Mouse (Mus musculus) limb, embryonic 12.5 days (tissue): ENCODE data around the gene Pam. TPM values are rescaled to one million over a fixed set of nuclear protein-coding genes. Genes with fewer than 3 reads are reported as not detected.

Experiments used
- ATAC-seq: fragments of 200-750 bp; cut with Nextera tagmentation; 2 replicates; pipeline ENCODE4 v1.8.0; 2017; ENCODE audit warnings: low read depth, moderate TSS enrichment; ENCODE audit not compliant: insufficient number of reproducible peaks, insufficient read depth, low FRiP score, low TSS enrichment
- H3K27ac ChIP-seq: fragments of 300-500 bp; sonication (generic); 2 replicates; pipeline ENCODE4 v1.5.1; 2016; ENCODE audit warnings: mild to moderate bottlenecking, moderate library complexity
- H3K27me3 ChIP-seq: fragments of 300-500 bp; sonication (generic); 2 replicates; pipeline ENCODE4 v1.6.1; 2016; ENCODE audit warnings: mild to moderate bottlenecking, moderate library complexity
- H3K36me3 ChIP-seq: fragments of 300-500 bp; sonication (generic); 2 replicates; pipeline ENCODE4 v1.6.1; 2016; ENCODE audit warnings: mild to moderate bottlenecking, moderate library complexity
- H3K4me1 ChIP-seq: fragments of 300-500 bp; sonication (generic); replicated peaks from 2 replicates; pipeline ENCODE4 v1.6.1; 2016
- H3K4me2 ChIP-seq: fragments of 300-500 bp; sonication (generic); 2 replicates; pipeline ENCODE4 v1.6.1; 2016; ENCODE audit warnings: mild to moderate bottlenecking, moderate library complexity
- H3K4me3 ChIP-seq: fragments of 300-500 bp; sonication (generic); replicated peaks from 2 replicates; pipeline ENCODE4 v1.5.1; 2016; ENCODE audit warnings: mild to moderate bottlenecking
- H3K9ac ChIP-seq: fragments of 300-500 bp; sonication (generic); replicated peaks from 2 replicates; pipeline ENCODE4 v1.6.1; 2016; ENCODE audit warnings: mild to moderate bottlenecking, moderate library complexity
- H3K9me3 ChIP-seq: fragments of 300-500 bp; sonication (generic); 2 replicates; pipeline ENCODE4 v1.6.1; 2016; ENCODE audit warnings: mild to moderate bottlenecking, moderate library complexity
- WGBS: fragments of 180-500 bp; shearing (Covaris S2); methylation state at CpG from one replicate; pipeline ENCODE4 v1.1.7; 2016; 5-methylcytosine and 5-hydroxymethylcytosine counted together
- polyA plus RNA-seq: library from polyadenylated mRNA; unstranded; fragments of >200 nt; fragmentation: Nextera tagmentation; extraction: Ambion mirVana; gene quantifications from 2 replicates; pipeline ENCODE4 v1.2.1, GENCODE M21; 2016

Pam gene
- polyA plus RNA-seq, 1 experiment from 2014 or later = 33.0 TPM

DNA sequence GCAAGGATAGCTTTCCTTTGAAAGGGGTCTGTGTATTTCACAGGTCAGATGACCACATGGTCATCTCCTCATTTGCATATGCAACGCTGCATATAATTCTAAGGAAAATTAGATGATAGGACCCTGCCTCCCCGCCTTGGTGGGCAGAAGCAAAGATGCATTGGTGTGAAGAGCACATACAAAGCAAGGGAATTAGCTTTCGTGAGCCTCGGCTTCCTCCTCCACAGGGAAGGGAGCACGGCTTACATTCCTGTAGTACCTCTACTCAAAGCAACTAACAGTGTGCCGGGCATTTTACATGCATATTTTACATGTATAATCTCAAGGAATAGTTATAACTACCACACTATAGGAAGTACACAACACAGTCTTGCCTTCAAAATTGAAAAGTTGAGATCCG is 16.7 kb downstream of the Pam start:
- Histone ChIP-seq H3K4me1 (peaks cover 4% of the 10 kb centered on the region; the same call in 1 of the 2 replicates), H3K36me3 (no peaks in the 10 kb centered on the region), H3K9ac (no peak overlapping the region), H3K27ac (no peak overlapping the region), H3K4me2 (no peak overlapping the region), H3K4me3 (no peak overlapping the region), H3K27me3 (no peaks in the 10 kb centered on the region), H3K9me3 (no peaks in the 10 kb centered on the region)
- WGBS = 88% methylated on average over 7 of the region's 7 CpGs
- ATAC-seq = no peak

DNA sequence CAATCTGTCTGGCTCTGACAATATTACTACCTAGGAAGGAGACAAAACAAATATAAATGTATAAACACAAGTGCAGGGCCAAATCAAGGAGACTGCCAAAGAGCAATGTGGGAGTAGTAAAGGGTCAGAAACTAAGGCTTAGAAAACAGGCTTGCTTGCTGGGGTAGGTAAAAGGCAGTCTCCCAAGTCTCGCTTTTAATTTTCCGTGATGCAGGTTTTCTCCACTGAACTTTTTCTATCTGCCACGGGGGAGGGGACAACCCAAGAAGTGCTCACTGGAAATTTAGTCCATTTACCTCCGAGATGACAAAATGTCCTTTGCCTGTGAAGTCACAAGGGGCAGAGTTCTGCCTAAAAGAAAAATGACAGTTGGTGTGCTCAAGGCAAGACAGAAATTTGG is 21.6 kb downstream of the Pam start:
- Histone ChIP-seq H3K4me2 (no peak overlapping the region), H3K27me3 (no peaks in the 10 kb centered on the region), H3K36me3 (no peaks in the 10 kb centered on the region), H3K4me3 (no peak overlapping the region), H3K27ac (no peak overlapping the region), H3K9ac (no peak overlapping the region), H3K4me1 (peaks cover 8% of the 10 kb centered on the region; the same call in 1 of the 2 replicates), H3K9me3 (no peaks in the 10 kb centered on the region)
- ATAC-seq = no peak
- WGBS = 67% methylated on average over 4 of the region's 4 CpGs

DNA sequence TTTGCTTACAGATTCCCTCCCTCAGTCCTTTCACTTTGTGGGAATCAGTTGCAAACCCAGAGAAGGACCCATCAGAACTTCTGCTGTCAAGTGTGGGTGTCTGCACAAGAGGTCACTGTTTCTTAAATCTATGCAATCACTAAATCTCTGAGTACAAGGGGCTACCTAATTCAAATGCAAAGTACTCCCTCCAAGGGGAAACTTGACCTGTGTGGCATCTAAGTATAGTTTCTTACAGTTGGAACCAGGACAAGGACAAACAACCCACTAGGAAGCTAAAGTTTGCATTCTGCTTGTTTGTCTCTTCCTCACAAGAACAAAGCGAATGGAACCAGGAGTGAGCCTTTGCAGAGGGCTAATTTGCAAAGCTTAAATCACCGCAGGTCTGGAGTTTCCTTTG is 22.3 kb downstream of the Pam start:
- ATAC-seq = no peak
- WGBS = 41% methylated on average over 2 of the region's 2 CpGs
- no peak overlapping the region for H3K4me3 ChIP-seq

DNA sequence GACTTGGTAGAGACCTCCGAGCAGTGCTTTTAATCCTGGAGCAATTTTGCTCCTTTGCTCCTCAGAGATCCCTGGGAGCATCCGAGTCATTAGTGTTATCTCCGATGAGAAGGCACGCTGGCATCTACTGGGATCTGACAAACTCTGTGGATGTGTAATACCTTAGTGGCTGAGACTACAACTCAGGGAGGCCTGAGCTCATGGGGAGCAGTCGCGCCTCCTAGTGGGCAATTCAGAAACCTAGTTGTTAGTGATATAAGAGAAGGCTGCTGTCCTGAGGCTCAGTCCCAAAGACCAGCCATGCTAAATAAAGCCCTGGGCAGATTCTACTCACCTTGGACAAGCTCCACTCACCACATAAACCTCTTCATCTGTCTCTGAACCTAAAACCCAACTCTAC is 23.4 kb downstream of the Pam start:
- no peak for ATAC-seq
- Histone ChIP-seq H3K4me3 (no peak overlapping the region), H3K36me3 (no peaks in the 10 kb centered on the region), H3K27ac (no peak overlapping the region), H3K27me3 (no peaks in the 10 kb centered on the region), H3K4me2 (no peak overlapping the region), H3K9ac (no peak overlapping the region), H3K9me3 (peaks cover 6% of the 10 kb centered on the region; the same call in 1 of the 2 replicates), H3K4me1 (peaks cover 9% of the 10 kb centered on the region; the same call in 1 of the 2 replicates)
- 61% methylated on average over 6 of the region's 6 CpGs for WGBS

More for the DNA sequence above, 22.3 kb downstream of the Pam start:
- Histone ChIP-seq H3K36me3 (no peaks in the 10 kb centered on the region), H3K9ac (no peak overlapping the region), H3K9me3 (no peaks in the 10 kb centered on the region), H3K4me2 (no peak overlapping the region), H3K4me1 (peaks cover 9% of the 10 kb centered on the region; the same call in 1 of the 2 replicates), H3K27me3 (no peaks in the 10 kb centered on the region), H3K27ac (peak overlapping the region; percentile 56; the same call in 1 of the 2 replicates)

DNA sequence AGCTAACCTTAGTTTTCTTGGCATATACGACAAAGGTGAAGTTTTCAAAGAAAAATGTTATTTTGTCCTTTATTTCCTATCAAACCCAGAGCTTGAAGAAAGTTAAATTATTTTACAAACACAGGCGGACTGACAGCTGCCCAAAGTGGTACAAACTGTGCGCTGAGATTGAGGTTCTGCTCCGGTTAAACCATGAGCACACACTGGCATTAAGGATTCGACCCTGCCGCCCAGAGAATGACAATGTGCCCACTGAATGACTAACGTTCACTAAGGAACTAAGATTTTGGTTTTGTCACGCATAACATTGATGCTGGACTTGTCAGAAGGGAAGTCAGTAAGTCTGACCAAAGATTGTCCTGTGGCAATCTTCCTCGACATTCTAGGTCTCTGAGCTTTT is 24.0 kb downstream of the Pam start:
- Histone ChIP-seq H3K4me1 (peaks cover 9% of the 10 kb centered on the region; the same call in 1 of the 2 replicates), H3K4me3 (no peak overlapping the region), H3K9me3 (peaks cover 6% of the 10 kb centered on the region; the same call in 1 of the 2 replicates), H3K36me3 (no peaks in the 10 kb centered on the region), H3K27me3 (no peaks in the 10 kb centered on the region), H3K9ac (no peak overlapping the region), H3K27ac (no peak overlapping the region), H3K4me2 (no peak overlapping the region)
- no peak for ATAC-seq
- WGBS = 87% methylated on average over 9 of the region's 9 CpGs

DNA sequence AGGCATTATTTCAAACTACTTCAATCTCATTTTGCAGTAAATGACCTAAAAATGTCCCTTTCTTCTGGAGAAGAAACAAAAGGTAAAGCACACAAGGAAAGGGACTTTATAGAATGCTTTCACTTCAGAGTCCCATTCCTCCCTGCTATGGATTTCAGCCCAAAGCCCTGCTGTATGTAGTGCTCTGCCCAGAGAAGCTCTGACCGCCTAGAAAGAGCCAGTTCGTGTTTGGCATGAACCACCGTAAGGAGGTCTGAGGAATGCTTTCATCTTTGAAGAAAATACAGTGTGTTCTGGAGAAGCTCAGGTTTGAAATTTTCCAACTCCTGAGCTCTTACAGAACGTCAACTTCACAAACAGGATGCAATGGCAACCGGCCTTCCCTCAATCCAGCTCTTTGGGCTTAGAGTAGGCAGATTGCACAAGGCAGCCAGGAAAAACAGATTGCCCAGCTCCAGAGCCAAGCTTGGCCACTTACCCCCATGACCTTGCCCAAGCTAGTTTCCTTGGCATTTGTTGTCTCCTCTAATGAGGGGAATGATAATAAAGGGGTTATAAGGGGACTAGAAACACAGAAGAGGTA is 24.6 kb downstream of the Pam start:
- H3K9ac ChIP-seq = no peak overlapping the region
- 55% methylated on average over 5 of the region's 5 CpGs for WGBS
- ATAC-seq = no peak
- peaks cover 8% of the 10 kb centered on the region; the same call in 1 of the 2 replicates for H3K9me3 ChIP-seq
- H3K27me3 ChIP-seq = no peaks in the 10 kb centered on the region
- H3K36me3 ChIP-seq = no peaks in the 10 kb centered on the region
- H3K4me3 ChIP-seq = no peak overlapping the region
- H3K27ac ChIP-seq = no peak overlapping the region
- H3K4me2 ChIP-seq = no peak overlapping the region
- peaks cover 9% of the 10 kb centered on the region; the same call in 1 of the 2 replicates for H3K4me1 ChIP-seq

DNA sequence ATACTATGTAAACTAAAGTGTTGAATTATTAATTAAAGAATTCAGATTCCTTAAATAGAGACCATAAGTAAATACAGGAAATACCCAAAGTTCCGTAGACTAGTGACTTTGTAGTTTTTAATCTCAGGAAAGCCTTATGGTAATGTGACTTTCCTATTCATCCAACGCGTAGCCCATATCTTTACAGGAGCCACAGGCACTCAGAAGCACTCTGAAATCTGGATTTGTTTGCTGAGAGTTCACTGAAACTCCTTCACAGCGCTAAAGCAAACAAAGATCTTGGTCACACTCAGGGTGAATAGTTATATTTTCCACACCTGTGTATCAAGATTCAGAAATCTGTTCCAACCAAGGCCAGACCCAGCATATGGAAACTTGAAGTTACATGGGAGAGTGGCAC is 27.3 kb downstream of the Pam start:
- WGBS = 94% methylated on average over 4 of the region's 4 CpGs
- Histone ChIP-seq H3K4me1 (peaks cover 7% of the 10 kb centered on the region; the same call in 1 of the 2 replicates), H3K9me3 (peaks cover 11% of the 10 kb centered on the region; the same call in 1 of the 2 replicates), H3K27me3 (no peaks in the 10 kb centered on the region), H3K4me2 (no peak overlapping the region), H3K36me3 (no peaks in the 10 kb centered on the region), H3K9ac (no peak overlapping the region), H3K27ac (no peak overlapping the region), H3K4me3 (no peak overlapping the region)
- no peak for ATAC-seq

DNA sequence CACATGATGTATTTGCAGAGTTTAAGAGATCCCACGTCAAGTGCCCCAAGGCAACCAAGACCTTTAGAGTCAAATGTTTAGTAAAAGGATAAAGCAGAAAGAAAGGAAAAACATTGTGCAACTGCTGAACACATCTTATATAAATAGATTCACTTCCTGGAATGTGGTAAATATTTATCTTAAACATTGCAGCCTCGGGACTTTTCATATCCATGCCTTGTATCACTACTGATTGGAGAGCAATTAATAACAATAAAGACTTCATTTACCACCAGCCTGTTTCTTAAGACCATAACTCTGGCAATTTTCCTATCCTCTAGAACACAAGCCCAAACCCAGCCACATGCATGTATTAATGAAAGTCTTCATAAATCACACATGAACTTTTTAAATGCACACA is 33.4 kb downstream of the Pam start:
- Histone ChIP-seq H3K4me1 (no peaks in the 10 kb centered on the region), H3K9me3 (0 out of 2 replicates have a peak, but pooled peaks cover 6% of the 10 kb centered on the region), H3K4me2 (no peak overlapping the region), H3K9ac (no peak overlapping the region), H3K27me3 (no peaks in the 10 kb centered on the region), H3K4me3 (no peak overlapping the region), H3K27ac (no peak overlapping the region), H3K36me3 (no peaks in the 10 kb centered on the region)
- 61% methylated on average over 2 of the region's 2 CpGs for WGBS
- no peak for ATAC-seq

DNA sequence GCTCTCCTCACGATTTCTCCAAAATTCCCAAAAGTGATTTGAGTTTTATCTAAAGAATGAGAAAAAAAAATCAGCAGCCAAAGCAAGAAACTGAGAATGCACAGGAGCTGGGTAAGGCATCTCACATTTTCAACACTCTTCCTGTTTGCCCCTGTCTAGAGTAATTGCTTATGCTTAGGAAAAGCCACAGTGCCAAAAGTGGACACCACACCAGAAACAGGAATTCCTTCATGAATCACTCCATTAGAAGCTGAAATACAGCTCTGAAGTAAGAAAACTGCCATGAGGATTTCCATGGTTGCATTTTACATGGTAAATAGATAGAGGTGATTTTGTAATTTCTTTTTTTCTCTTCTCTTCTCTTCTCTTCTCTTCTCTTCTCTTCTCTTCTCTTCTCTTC is 36.0 kb downstream of the Pam start:
- Histone ChIP-seq H3K9ac (no peak overlapping the region), H3K4me2 (no peak overlapping the region), H3K27ac (no peak overlapping the region), H3K36me3 (no peaks in the 10 kb centered on the region), H3K27me3 (no peaks in the 10 kb centered on the region), H3K9me3 (no peaks in the 10 kb centered on the region), H3K4me1 (no peaks in the 10 kb centered on the region), H3K4me3 (no peak overlapping the region)
- no peak for ATAC-seq
- 89% methylated on average over 1 of the region's 1 CpGs for whole genome bisulfite sequencing

DNA sequence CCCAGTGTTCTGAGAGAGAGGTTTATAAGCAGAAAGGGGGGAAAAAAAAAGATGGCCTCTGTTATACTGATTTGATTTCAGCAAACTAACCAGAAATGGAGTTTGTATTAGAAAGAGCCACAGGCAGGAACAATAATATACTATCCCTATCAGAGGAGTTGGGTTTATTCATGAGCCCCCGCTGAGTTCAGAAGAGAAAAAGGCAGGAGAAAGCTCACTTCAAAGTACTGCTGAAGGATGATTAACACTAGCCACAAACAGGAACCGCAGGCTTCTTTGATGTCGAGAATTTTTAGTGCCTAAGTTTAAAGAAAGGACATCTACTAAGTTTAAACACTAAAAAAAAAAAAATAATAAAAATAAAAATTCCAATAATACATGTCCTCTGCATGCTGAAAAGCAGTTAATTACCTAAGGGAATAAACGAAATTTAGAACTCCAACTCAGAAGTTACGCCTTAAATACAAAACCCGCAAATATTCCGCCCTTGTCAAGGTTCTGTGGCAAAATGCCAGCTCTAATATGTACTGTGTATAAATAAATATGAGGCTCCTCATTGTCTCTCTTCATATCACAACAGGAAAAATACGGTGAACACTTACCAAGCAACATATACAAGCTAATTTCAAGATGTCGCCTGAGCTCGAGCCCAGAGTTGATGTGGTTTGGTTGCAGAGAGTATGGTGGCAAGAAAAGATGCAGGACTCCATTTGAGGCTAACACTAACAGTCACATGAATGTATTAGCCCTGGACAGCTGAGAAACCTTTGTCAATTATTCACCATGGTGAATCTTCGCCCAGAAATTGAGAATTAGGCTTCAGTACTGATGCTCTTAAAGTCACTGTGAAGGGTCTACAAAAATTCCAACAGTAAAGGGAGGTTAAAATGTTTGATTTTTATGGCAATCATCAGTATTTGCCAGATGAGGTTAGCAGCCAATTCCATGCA is 38.2 kb downstream of the Pam start:
- Histone ChIP-seq H3K27ac (no peak overlapping the region), H3K4me2 (no peak overlapping the region), H3K9me3 (no peaks in the 10 kb centered on the region), H3K27me3 (no peaks in the 10 kb centered on the region), H3K4me1 (no peaks in the 10 kb centered on the region), H3K9ac (no peak overlapping the region), H3K36me3 (no peaks in the 10 kb centered on the region), H3K4me3 (no peak overlapping the region)
- 49% methylated on average over 11 of the region's 11 CpGs for whole genome bisulfite sequencing
- no peak for ATAC-seq

DNA sequence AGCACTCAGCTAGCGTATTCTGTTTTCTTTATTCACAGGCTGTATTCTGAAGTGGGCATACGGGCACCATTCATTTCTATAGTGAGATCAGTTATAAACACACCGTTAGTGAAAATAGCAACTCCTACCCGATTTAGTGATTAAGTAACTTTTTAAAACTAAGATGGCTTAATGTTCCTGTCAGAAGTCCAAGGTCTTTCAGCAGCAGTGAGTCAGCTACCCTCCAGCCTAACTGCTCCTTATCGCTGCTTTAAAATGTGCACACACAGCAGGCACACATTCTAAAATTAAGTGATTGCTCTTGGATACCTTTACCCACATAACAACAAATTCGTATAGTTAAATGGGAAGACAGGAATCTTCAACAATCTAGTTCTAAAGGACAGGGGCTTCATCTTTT is 39.2 kb downstream of the Pam start:
- H3K27ac ChIP-seq = no peak overlapping the region
- no peak overlapping the region for H3K9ac ChIP-seq
- H3K9me3 ChIP-seq = no peaks in the 10 kb centered on the region
- ATAC-seq = no peak
- no peaks in the 10 kb centered on the region for H3K36me3 ChIP-seq
- H3K4me1 ChIP-seq = no peaks in the 10 kb centered on the region
- no peaks in the 10 kb centered on the region for H3K27me3 ChIP-seq
- no peak overlapping the region for H3K4me3 ChIP-seq
- H3K4me2 ChIP-seq = no peak overlapping the region
- 68% methylated on average over 6 of the region's 6 CpGs for WGBS
